Mouse (Mus musculus) lung, postnatal 0 days (tissue): ENCODE results near the gene Ap5b1. TPM values are rescaled to one million over a fixed set of nuclear protein-coding genes. Genes with fewer than 3 reads are reported as not detected.

Experiments used
- ATAC-seq: fragments of 200-750 bp; cut with Nextera tagmentation; 2 replicates; pipeline ENCODE4 v1.8.0; 2017; ENCODE audit warnings: moderate library complexity
- DNase-seq: peaks from one replicate; pipeline ENCODE4 v3.0.0-alpha.2; 2016; ENCODE audit warnings: low spot score
- H3K27ac ChIP-seq: fragments of 300-500 bp; sonication (generic); 2 replicates; pipeline ENCODE4 v1.5.1; 2014; ENCODE audit warnings: antibody characterized with exemption, mild to moderate bottlenecking, low read length, mixed read lengths
- H3K27me3 ChIP-seq: fragments of 300-500 bp; sonication (generic); replicated peaks from 2 replicates; pipeline ENCODE4 v1.6.1; 2014; ENCODE audit warnings: low read length, mixed read lengths; ENCODE audit not compliant: insufficient read depth
- H3K36me3 ChIP-seq: fragments of 300-500 bp; sonication (generic); 2 replicates; pipeline ENCODE4 v1.6.1; 2014; ENCODE audit warnings: low read length, mixed read lengths; ENCODE audit not compliant: insufficient read depth
- H3K4me1 ChIP-seq: fragments of 300-500 bp; sonication (generic); 2 replicates; pipeline ENCODE4 v1.6.1; 2014; ENCODE audit warnings: antibody characterized with exemption, low read depth, low read length, mixed read lengths; ENCODE audit not compliant: insufficient read depth
- H3K4me2 ChIP-seq: fragments of 300-500 bp; sonication (generic); replicated peaks from 2 replicates; pipeline ENCODE4 v1.6.1; 2014; ENCODE audit warnings: low read depth, mild to moderate bottlenecking, low read length, moderate library complexity, mixed read lengths
- H3K4me3 ChIP-seq: fragments of 300-500 bp; sonication (generic); 2 replicates; pipeline ENCODE4 v1.5.1; 2014; ENCODE audit warnings: low read depth, low read length
- H3K9ac ChIP-seq: fragments of 300-500 bp; sonication (generic); replicated peaks from 2 replicates; pipeline ENCODE4 v1.6.1; 2014; ENCODE audit warnings: low read depth, mild to moderate bottlenecking
- H3K9me3 ChIP-seq: fragments of 300-500 bp; sonication (generic); 2 replicates; pipeline ENCODE4 v1.6.1; 2016; ENCODE audit warnings: low read length, mixed read lengths
- CTCF ChIP-seq: IDR thresholded peaks from 2 replicates; pipeline ENCODE4 v1.5.1; 2016; ENCODE audit warnings: antibody characterized with exemption, mild to moderate bottlenecking
- EP300 ChIP-seq: IDR thresholded peaks from 2 replicates; pipeline ENCODE4 v1.6.1; 2016; ENCODE audit warnings: antibody characterized with exemption, mild to moderate bottlenecking, control low read depth
- WGBS: fragments of 180-500 bp; shearing (Covaris S2); extraction: QIAGEN DNeasy Blood & Tissue Kit; methylation state at CpG from one replicate; pipeline ENCODE4 v1.1.7; 2014; 5-methylcytosine and 5-hydroxymethylcytosine counted together
- polyA plus RNA-seq: library from polyadenylated mRNA; unstranded; fragments of >200 nt; fragmentation: Nextera tagmentation; extraction: Ambion mirVana; gene quantifications from 2 replicates; pipeline ENCODE4 v1.2.1, GENCODE M21; 2015

Gene Ap5b1
- polyA plus RNA-seq, 1 experiment from 2014 or later = 4.3 TPM

- Histone ChIP-seq H3K27ac (no peak overlapping the region), H3K9me3 (no peaks in the 10 kb centered on the region), H3K4me3 (0 out of 2 replicates have a peak overlapping the region, but pooled peaks have one; percentile 39), H3K27me3 (peaks cover 13% of the 10 kb centered on the region), H3K4me2 (peak overlapping the region; percentile 53; the same call in 1 of the 2 replicates), H3K9ac (no peak overlapping the region), H3K36me3 (no peaks in the 10 kb centered on the region), H3K4me1 (no peaks in the 10 kb centered on the region)
- no peak for TF ChIP-seq CTCF
- no peak for TF ChIP-seq EP300
- DNase-seq (no peak), ATAC-seq (no peak)
- WGBS = 52% methylated on average over 8 of the region's 8 CpGs
Observed at GRCm38 (mm10) chr19:5558770-5559169, 9.1 kb upstream of the Ap5b1 start.

GRCm38 (mm10) chr19:5559229-5559628 lies 8.6 kb upstream of the Ap5b1 start:
- DNase-seq (no peak), ATAC-seq (no peak)
- peaks cover 13% of the 10 kb centered on the region for H3K27me3 ChIP-seq
- H3K4me1 ChIP-seq = no peaks in the 10 kb centered on the region
- H3K4me2 ChIP-seq = peak overlapping the region; percentile 53
- TF ChIP-seq CTCF (no peak), EP300 (no peak)
- H3K36me3 ChIP-seq = no peaks in the 10 kb centered on the region
- H3K9ac ChIP-seq = no peak overlapping the region
- no peaks in the 10 kb centered on the region for H3K9me3 ChIP-seq
- peak overlapping the region; percentile 39 for H3K4me3 ChIP-seq
- WGBS = 27% methylated on average over 7 of the region's 8 CpGs
- no peak overlapping the region for H3K27ac ChIP-seq

- H3K9ac ChIP-seq = no peak overlapping the region; the same call in 1 of the 2 replicates
- peak; percentile 35 for DNase-seq
- peak overlapping the region; percentile 53 for H3K4me2 ChIP-seq
- under 1% methylated on average over 68 of the region's 69 CpGs for WGBS
- no peaks in the 10 kb centered on the region for H3K9me3 ChIP-seq
- H3K36me3 ChIP-seq = no peaks in the 10 kb centered on the region
- no peak for TF ChIP-seq EP300
- TF ChIP-seq CTCF = no peak
- peaks cover 13% of the 10 kb centered on the region for H3K27me3 ChIP-seq
- peak overlapping the region; percentile 71 for H3K27ac ChIP-seq
- no peaks in the 10 kb centered on the region for H3K4me1 ChIP-seq
- peak overlapping the region; percentile 39 for H3K4me3 ChIP-seq
- ATAC-seq = peak; percentile 8; the same call in 1 of the 2 replicates
Observed at GRCm38 (mm10) chr19:5559631-5560456, 8.0 kb upstream of the Ap5b1 start.

- H3K27me3 ChIP-seq = peaks cover 13% of the 10 kb centered on the region
- H3K4me3 ChIP-seq = peak within 1 kb of the TSS; percentile 39
- DNase-seq (peak; percentile 89), ATAC-seq (peak; percentile 91)
- no peaks in the 10 kb centered on the region for H3K36me3 ChIP-seq
- H3K27ac ChIP-seq = peak within 1 kb of the TSS; percentile 83
- no peaks in the 10 kb centered on the region for H3K9me3 ChIP-seq
- WGBS = under 1% methylated on average over 57 of the region's 57 CpGs
- no peak within 1 kb of the TSS; the same call in 1 of the 2 replicates for H3K9ac ChIP-seq
- H3K4me2 ChIP-seq = peak within 1 kb of the TSS; percentile 53
- H3K4me1 ChIP-seq = no peaks in the 10 kb centered on the region
- no peak for TF ChIP-seq EP300
- no peak for TF ChIP-seq CTCF
Observed at GRCm38 (mm10) chr19:5560457-5561041, 7.3 kb upstream of the Ap5b1 start, which contains the start of gene Ovol1. Ovol1 (minus strand) TSS chr19:5560646.

- 17% methylated on average over 10 of the region's 10 CpGs for WGBS
- 0 out of 2 replicates have a peak, but pooled peaks have one; percentile 20 for ATAC-seq
Observed at GRCm38 (mm10) chr19:5561252-5561790, 6.5 kb upstream of the Ap5b1 start.

GRCm38 (mm10) chr19:5561886-5562285 lies 5.9 kb upstream of the Ap5b1 start:
- 49% methylated on average over 3 of the region's 3 CpGs for WGBS
- no peak overlapping the region for H3K4me3 ChIP-seq
- TF ChIP-seq EP300 (no peak), CTCF (no peak)
- H3K4me1 ChIP-seq = no peaks in the 10 kb centered on the region
- no peak overlapping the region for H3K27ac ChIP-seq
- ATAC-seq (no peak), DNase-seq (peak; percentile 8)
- no peaks in the 10 kb centered on the region for H3K36me3 ChIP-seq
- no peak overlapping the region for H3K4me2 ChIP-seq
- H3K9ac ChIP-seq = no peak overlapping the region
- peaks cover 13% of the 10 kb centered on the region for H3K27me3 ChIP-seq
- no peaks in the 10 kb centered on the region for H3K9me3 ChIP-seq

More at GRCm38 (mm10) chr19:5561252-5561790, 6.5 kb upstream of the Ap5b1 start:
- Histone ChIP-seq H3K9ac (no peak overlapping the region), H3K9me3 (no peaks in the 10 kb centered on the region), H3K27me3 (peaks cover 13% of the 10 kb centered on the region), H3K4me1 (no peaks in the 10 kb centered on the region), H3K27ac (peak overlapping the region; percentile 83), H3K4me2 (peak overlapping the region; percentile 53), H3K4me3 (peak overlapping the region; percentile 39), H3K36me3 (no peaks in the 10 kb centered on the region)
- no peak for TF ChIP-seq CTCF
- TF ChIP-seq EP300 = no peak
- DNase-seq = peak; percentile 36
